Mouse (Mus musculus): ENCODE measurements at regions not wholly inside any gene's neighbourhood (a gene's known extent, or its start where the extent isn't known, plus 50 kb on each side); places are given as distances from the start of the nearest gene placed in this dataset.

- DNase-seq (ENCODE audit: extremely low read depth, low read depth) = no peak
Observed at GRCm38 (mm10) chr6:50968546-50968945, 314.3 kb upstream of the Npvf start.

DNA sequence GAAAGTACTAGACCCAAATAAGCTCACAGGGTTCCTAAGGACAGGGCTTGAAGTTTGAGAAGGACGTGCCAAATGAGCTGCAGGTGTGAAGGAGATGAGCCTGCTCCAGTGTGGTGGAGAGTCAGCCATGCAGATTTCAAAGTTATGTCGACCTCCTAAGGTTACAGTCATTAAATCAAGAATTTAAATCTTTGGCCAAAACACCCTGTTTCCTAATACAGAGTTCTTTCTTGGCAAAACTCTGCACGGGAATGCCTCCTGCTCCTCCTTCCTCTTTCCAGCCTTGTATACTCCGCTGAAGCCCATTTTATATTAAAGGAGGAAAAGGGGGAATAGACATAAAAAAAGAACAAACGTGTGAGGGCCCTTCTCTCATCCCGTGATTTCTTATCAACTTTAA, 315.1 kb upstream of the Npvf start:
- DNase-seq (ENCODE audit: extremely low read depth, low read depth) = no peak

DNA sequence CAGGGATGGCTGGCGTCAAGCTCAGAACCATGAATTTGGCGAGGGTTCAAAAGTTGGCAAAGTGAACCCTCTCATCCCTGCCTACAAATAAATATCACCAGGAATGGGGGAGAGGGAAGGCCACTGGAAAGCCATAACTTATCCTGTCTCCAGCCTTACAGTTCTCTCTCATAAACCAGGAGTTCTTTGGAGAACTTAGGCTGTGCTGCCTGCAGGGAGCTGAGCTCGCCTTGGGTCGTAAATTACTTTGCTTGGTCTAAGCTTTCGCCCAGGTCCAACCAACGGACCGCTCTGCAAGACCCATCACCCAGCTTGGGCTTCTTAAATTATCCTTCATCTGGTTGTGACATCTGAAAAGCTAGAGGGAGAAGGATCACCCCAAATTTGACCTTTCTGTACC, 315.8 kb upstream of the Npvf start:
- DNase-seq (ENCODE audit: extremely low read depth, low read depth) = no peak

DNA sequence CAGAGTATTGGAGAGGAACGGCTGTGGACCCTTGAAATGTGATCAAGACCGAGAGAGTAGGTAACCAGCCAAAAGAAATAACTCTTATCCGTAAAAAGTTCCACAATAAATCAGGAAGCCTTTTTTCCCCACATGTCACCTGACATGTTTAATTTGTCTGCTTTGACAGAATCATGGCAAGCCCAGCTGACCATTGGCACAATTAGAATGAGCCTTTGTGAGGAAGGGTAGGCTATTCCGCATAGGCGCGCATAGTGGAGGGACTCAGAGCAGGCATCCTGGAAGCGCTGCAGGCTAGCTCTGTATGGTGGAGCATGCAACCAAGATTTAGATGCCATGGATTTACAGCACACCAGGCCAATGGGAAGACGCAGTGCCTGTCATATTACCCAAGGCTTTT, 316.5 kb upstream of the Npvf start:
- DNase-seq (ENCODE audit: extremely low read depth, low read depth) = no peak

DNA sequence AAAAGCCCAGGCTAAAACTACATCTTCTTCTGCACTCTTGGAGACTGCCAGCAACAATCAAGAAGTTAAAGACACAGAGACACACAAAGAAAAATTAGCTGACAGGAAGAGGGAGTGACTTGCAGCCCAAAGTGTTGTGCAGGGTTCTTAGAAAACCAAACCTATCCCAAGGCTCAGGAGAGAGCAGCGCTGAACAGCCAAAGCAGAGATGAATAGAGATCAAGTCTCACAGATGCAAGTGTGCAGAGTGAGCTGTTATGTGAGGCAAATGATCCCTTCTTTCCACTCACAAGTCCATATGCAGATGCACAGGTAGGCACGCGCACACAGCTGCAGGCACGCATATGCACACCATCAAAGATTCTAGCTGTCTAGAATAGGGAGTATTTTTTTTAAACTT, 318.0 kb upstream of the Npvf start:
- no peak for DNase-seq (ENCODE audit: extremely low read depth, low read depth)

- no peak for DNase-seq (ENCODE audit: extremely low read depth, low read depth)
Observed at GRCm38 (mm10) chr6:50973231-50973654, 319.0 kb upstream of the Npvf start.

DNA sequence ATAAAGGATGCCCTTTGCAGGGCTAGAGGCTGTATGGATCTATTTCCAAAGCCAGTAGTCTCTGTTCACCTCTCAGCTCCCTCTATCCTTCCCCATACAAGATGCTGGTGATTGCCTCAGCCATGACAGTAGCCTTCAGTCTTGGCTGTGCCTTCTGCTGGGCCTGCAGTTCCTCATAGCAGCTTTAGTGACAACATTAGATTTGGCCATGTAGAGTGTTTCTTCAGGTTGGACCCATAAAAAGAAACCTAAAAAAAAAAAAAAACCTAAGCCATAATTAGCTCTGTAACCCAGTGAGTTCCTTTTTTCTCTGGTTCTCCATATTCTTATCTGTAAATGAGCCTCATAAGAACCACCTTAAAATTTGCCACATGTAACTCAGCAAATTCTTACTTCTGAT, 319.6 kb upstream of the Npvf start:
- no peak for DNase-seq (ENCODE audit: extremely low read depth, low read depth)

DNA sequence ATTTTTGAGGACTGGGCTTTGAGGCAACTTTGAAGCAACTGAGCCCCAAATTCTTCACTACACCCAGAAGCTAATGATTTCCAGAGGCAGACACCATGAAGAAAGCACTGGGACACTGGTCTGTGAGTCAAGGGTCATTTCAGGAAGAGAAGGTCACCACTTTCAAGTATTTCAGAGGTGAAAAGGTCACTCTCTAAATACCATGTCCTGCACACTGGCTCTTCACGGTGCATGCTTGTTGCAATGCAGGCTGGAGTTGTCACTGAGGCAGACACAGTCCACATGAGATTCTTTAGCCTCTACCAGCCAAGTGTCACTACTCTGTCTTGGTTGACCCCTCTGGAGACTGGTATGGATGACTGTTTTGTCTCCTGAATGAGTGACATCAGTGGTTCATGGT, 320.7 kb upstream of the Npvf start:
- DNase-seq (ENCODE audit: extremely low read depth, low read depth) = no peak

DNA sequence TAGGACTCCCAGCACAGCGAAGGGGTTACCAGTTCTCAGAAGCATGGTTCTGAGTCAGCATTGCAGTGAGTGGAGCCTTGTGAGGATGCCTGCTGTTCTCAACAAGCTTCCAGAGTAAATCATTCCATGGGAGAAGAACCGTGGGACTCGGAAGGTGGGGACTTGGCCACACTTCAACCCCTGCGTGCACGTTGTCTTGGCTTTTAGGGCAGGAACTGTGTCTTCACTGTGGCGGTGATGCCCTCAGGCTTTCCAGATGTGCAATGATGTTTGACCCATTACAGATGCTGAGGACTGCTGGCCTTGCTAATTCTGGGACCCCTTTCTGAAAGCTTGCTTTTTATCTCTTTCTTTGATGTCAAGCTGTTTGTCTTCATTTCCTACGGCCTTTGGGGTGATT, 322.7 kb upstream of the Npvf start:
- DNase-seq (ENCODE audit: extremely low read depth, low read depth) = no peak

GRCm38 (mm10) chr6:50977381-50977780, 323.1 kb upstream of the Npvf start:
- DNase-seq (ENCODE audit: extremely low read depth, low read depth) = no peak

- DNase-seq (ENCODE audit: extremely low read depth, low read depth) = no peak
Observed at GRCm38 (mm10) chr6:50978016-50978415, 323.8 kb upstream of the Npvf start.

DNA sequence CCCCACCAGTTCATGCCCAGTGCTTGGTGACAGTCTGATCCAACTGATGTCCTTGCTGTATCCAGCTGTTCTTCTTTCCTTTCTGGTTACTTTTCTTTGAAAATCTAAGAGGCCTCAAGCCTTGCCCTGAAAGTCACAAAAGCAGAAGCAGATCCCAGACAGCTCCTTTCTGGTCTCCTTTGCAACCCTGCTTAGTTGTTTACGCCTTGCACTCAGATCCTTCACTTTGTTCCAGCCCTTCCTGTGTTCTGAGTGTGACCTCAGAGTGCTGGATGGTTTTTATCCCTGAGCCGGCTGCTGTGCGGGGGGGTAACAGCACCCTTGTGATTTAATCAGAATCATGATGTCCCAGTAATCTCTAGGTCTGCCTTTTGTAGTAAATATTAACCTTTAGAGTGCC, 324.3 kb upstream of the Npvf start:
- no peak for DNase-seq (ENCODE audit: extremely low read depth, low read depth)

DNA sequence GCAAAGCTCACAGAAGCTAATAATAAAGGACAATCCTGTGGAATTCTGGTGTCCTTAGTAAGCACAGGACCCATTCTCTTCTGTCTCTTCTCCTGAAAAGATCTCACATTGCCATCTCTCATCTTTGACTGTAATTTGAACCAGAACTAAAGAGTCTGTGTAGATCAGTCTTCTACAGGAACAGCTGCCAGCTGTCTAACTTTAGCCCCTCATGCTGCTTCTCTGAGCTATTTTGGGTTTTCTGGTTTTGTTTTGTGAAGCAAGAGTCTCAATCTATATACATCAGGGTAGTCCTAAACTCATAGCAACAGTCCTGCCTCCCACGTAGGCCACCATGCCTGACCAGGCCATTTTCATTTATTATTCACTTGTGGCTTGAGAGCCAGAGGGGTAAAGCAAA, 325.5 kb upstream of the Npvf start:
- no peak for DNase-seq (ENCODE audit: extremely low read depth, low read depth)

- no peak for DNase-seq (ENCODE audit: extremely low read depth, low read depth)
Observed at GRCm38 (mm10) chr6:50980311-50980710, 326.1 kb upstream of the Npvf start.

DNA sequence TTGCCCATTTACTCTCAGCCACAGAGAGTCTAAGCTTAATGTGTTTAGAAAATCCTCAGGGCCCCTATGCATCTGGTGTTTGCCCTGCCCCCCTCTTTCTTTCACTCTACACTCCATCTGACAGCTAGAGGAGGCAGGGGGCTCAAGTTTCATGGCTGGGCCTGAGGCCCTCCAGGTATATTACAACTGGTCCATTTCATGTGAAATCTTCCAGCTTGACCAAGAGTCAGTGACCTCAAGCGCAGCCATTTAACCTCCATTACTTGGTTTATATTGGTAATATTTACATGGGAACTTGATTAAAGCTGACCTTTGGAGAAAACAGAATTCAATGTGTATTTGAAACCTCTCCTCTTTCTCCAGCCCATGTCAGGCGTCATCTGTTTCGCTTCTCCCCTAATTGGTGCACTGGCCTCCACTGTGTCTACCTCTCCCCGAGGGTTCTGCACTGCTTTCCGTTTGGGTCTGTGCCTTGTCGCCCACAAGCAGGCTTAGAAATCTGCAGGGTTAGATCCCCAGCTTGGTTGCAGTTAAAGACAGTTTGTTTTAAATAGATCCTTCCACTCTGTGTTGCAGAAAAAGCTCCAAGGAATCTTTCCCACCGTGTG, 327.6 kb upstream of the Npvf start:
- DNase-seq (ENCODE audit: extremely low read depth, low read depth) = no peak

GRCm38 (mm10) chr6:50982856-50983255, 328.6 kb upstream of the Npvf start:
- no peak for DNase-seq (ENCODE audit: extremely low read depth, low read depth)

- DNase-seq (ENCODE audit: extremely low read depth, low read depth) = no peak
Observed at GRCm38 (mm10) chr6:50983511-50984099, 329.4 kb upstream of the Npvf start.

DNA sequence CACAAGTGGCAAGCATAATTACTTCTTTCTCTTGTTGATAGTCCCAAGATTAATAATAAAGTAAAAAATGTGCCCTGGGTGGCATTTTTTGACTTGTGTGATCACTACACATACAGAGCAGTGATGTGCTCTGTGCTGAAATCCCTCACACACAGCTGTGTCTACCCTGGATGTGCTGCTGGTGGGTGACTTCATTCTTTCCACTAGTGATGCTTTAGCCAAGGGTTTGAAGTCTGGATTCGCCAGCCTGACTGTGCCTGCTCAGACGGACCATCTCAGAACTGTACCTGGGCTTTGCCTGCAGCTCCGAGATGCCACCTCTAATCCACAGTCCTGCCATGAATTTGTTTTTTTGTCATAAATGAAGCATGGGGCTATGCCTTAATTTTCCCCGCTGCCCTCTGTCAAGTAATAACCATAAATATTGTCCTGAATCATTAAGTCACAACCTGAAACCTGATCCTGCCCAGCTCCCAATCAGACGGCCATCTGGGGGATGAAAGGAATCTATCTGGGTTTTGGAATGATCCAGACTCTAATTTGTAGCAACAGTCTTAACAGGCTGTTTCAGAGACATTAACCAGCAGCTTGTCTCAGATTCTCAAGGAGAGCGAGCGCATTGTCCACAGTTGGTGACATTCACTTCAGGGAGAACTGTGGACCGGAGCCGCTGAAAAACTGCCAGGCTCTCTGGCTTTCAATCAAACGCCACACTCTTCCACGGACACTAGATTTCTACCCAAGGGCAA, 330.1 kb upstream of the Npvf start:
- DNase-seq (ENCODE audit: extremely low read depth, low read depth) = no peak

GRCm38 (mm10) chr6:50986270-50986924, 332.2 kb upstream of the Npvf start:
- no peak for DNase-seq (ENCODE audit: extremely low read depth, low read depth)

DNA sequence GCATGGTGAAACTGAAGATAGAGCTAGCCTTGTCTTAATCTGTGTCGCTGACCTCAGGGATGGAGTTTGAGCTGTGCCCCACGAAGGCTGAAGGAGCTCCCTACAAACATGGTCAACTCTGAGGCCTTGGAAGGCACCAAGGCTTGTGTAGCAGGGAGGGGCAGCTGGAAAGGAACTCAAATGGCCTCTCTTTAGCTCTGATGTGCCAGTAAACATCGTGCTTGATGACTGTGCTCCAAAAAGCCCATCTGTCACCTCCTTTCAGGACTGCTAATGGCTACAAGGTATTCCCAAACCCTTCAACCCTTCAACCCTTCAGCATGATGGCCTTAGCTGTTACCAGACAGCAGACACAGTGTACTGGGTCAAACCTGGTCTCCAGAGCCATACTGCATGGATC, 334.3 kb upstream of the Npvf start:
- DNase-seq (ENCODE audit: extremely low read depth, low read depth) = no peak

DNA sequence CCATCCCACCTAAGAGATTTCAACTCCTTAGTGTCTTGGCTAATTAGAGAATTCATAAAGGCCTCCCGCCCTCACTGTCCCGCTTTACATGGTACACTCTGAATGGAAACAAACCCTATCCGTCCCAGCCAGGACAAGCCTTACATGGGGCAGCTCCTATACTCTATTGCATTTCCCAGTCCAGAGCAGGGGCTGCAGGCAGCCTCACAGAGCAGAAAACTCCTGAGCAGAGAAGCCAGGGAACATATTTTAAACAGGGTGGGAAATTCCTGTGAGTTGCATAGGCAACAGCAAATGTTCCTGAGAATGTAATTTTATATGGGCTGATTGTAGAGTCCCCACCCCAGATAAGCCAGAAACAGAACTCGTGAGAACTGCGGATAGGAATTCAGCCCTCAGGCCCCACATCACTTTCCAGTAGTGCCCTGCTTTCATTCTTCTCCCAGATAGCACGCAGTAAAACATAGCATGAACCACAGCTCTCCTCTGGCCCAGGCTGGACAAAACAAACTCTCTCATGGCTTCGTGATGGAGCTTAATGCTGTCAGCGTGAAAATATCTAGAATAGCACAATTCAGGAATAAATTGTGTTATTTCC, 337.4 kb upstream of the Npvf start:
- DNase-seq (ENCODE audit: extremely low read depth, low read depth) = no peak

DNA sequence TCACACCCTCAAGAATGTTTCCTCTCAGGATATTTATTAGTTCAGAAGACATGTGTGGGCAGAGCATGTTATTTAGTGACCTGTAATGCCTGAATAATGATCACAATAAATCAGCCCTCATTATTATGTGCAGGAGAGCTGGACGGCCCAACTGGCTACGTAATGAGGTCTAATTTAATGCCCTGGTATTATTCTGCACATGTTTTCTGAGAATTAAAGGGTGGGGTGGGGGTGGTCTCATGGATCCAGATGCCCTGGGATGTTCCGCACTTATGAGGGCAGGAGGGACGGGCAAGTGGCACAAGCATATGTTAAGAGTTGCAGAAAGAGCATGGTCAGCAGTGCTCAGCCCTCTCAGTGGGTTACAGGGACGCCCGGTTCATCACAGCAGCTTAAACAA, 339.7 kb upstream of the Npvf start:
- DNase-seq (ENCODE audit: extremely low read depth, low read depth) = no peak

All from MEL-GATA-1-ER (cell line).